28 mouse cellular contexts compared by ENCODE assay signal in the genomic region with DNA sequence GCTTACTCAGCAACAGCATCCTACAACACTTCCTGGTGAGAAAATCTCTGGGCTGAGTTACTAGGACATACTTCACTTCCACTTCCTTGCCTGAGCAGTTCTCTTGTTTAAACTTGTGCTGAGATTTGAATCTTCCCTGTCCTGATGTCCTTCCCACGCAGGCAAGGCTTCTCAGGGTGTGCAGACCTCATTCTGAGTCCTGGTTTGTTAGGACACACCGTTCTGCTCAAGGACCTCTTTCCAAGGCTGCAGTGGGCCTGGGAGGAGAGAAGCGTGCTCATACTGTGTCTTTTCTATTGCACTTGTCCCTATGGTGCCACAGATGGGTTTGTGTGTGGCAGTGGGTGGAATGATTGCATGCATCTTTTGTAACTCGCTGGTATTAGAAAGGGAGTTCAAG. TPM values are rescaled to one million over a fixed set of nuclear protein-coding genes. Genes with fewer than 3 reads are reported as not detected.
DNase-seq lines count a peak whose midpoint lies in the region; ATAC-seq and TF ChIP-seq lines count a peak whose summit lies in the region.
"Had no signal": no experiment of that assay in that cellular context is flagged by ENCODE, and none has a peak within 500 bp of the region (broad histone marks: within the 10 kb centered on the region; RNA-seq: fewer than 3 reads in every experiment).

No protein-coding gene starts in this region.

- no peak for TF ChIP-seq POLR2A in myocyte (IDR thresholded peaks at IDR 0.05; ENCODE audit: insufficient read length, low read depth)

- H3K27ac ChIP-seq in layer of hippocampus, adult 2 months: peak overlapping the region; percentile 51; the same call in 1 of the 2 replicates
- peak overlapping the region; percentile 45; the same call in 1 of the 2 replicates for H3K27ac ChIP-seq in brown adipose tissue, adult 24 weeks (replicated peaks; ENCODE audit: low read depth, low read length)
- H3K27ac ChIP-seq in hindbrain, embryonic 11.5 days (ENCODE audit: low read depth, low read length): no peak overlapping the region
- H3K27ac ChIP-seq in forebrain, embryonic 13.5 days: no peak overlapping the region
- H3K27ac ChIP-seq: forebrain, embryonic 10.5 days; gastrocnemius, adult 2 months; heart, embryonic 15.5 days; hindbrain, embryonic 12.5 days; hindbrain, embryonic 15.5 days had no signal

- TF ChIP-seq CTCF in layer of hippocampus, adult 2 months (conservative IDR thresholded peaks at IDR 0.05): no peak

- H3K9me3 ChIP-seq in megakaryocyte, embryonic 14.5 days: no peaks in the 10 kb centered on the region
- no peaks in the 10 kb centered on the region for H3K9me3 ChIP-seq in hindbrain, embryonic 11.5 days (ENCODE audit: control insufficient read depth, low read length)
- H3K9me3 ChIP-seq in forebrain, embryonic 13.5 days (replicated peaks): no peaks in the 10 kb centered on the region
- H3K9me3 ChIP-seq: forebrain, embryonic 10.5 days; heart, embryonic 12.5 days; heart, embryonic 15.5 days; hindbrain, embryonic 12.5 days; hindbrain, embryonic 15.5 days had no signal

- H3K9ac ChIP-seq in hindbrain, embryonic 11.5 days (ENCODE audit: low read depth, low read length): no peak overlapping the region
- H3K9ac ChIP-seq in forebrain, embryonic 13.5 days: no peak overlapping the region
- H3K9ac ChIP-seq: forebrain, postnatal 0 days; heart, embryonic 12.5 days; heart, embryonic 15.5 days; hindbrain, embryonic 12.5 days; hindbrain, embryonic 15.5 days had no signal

- no peak overlapping the region for H3K4me3 ChIP-seq in layer of hippocampus, adult 2 months
- peak overlapping the region; percentile 28 for H3K4me3 ChIP-seq in megakaryocyte, embryonic 14.5 days (replicated peaks)
- no peak overlapping the region for H3K4me3 ChIP-seq in brown adipose tissue, adult 24 weeks (ENCODE audit: insufficient read depth, low read depth, low read length)
- H3K4me3 ChIP-seq in myocyte: no peak overlapping the region
- H3K4me3 ChIP-seq in hindbrain, embryonic 11.5 days (ENCODE audit: low read depth, low read length): no peak overlapping the region
- no peak overlapping the region for H3K4me3 ChIP-seq in forebrain, embryonic 13.5 days
- H3K4me3 ChIP-seq: forebrain, embryonic 10.5 days; gastrocnemius, adult 2 months; heart, embryonic 12.5 days; heart, embryonic 15.5 days; hindbrain, embryonic 12.5 days; hindbrain, embryonic 15.5 days had no signal

- ATAC-seq in megakaryocyte, adult 5-6 weeks (ENCODE audit: poor library complexity, severe bottlenecking): no peak
- ATAC-seq in hindbrain, embryonic 11.5 days (ENCODE audit: low FRiP score): no peak
- no peak for ATAC-seq in forebrain, embryonic 13.5 days
- ATAC-seq: CD4-positive, CD25-positive, alpha-beta regulatory T cell, adult 4 months; forebrain, embryonic 14.5 days; forebrain, postnatal 0 days had no signal

- H3K36me3 ChIP-seq in megakaryocyte, embryonic 14.5 days (replicated peaks; ENCODE audit: low read length): peaks cover 83% of the 10 kb centered on the region
- H3K36me3 ChIP-seq in myocyte (ENCODE audit: control insufficient read depth, insufficient read depth): peaks cover 65% of the 10 kb centered on the region
- H3K36me3 ChIP-seq in hindbrain, embryonic 11.5 days (ENCODE audit: control insufficient read depth, insufficient read depth, low read length): peaks cover 22% of the 10 kb centered on the region
- peaks cover 83% of the 10 kb centered on the region for H3K36me3 ChIP-seq in forebrain, embryonic 13.5 days (ENCODE audit: poor library complexity, severe bottlenecking)

- H3K27me3 ChIP-seq in megakaryocyte, embryonic 14.5 days (replicated peaks): no peaks in the 10 kb centered on the region
- H3K27me3 ChIP-seq in myocyte (ENCODE audit: control insufficient read depth, insufficient read depth, insufficient read length): no peaks in the 10 kb centered on the region
- H3K27me3 ChIP-seq in hindbrain, embryonic 11.5 days (ENCODE audit: control insufficient read depth, insufficient read depth, low read length): no peaks in the 10 kb centered on the region
- H3K27me3 ChIP-seq in forebrain, embryonic 13.5 days: no peaks in the 10 kb centered on the region
- H3K27me3 ChIP-seq: heart, embryonic 12.5 days; heart, embryonic 15.5 days; hindbrain, embryonic 12.5 days; hindbrain, embryonic 15.5 days had no signal

- no peak for DNase-seq in layer of hippocampus, adult 2 months (ENCODE audit: low spot score in 2 of 2)
- DNase-seq in layer of hippocampus, postnatal 25 days (ENCODE audit: extremely low spot score in 1 of 2, low spot score in 1 of 2): no peak
- DNase-seq in hindbrain, embryonic 11.5 days (ENCODE audit: low spot score): no peak
- DNase-seq: adrenal gland, adult 8-10 months; cerebellum, adult 18-20 months; cerebellum, adult 9-10 months; cerebellum, postnatal 14 days; forebrain, postnatal 0 days; gastrocnemius, adult 2 months; gastrocnemius, postnatal 14 days; heart, adult 11 months; heart, postnatal 14 days; heart, postnatal 4 days had no signal

- H3ac ChIP-seq in myocyte (ENCODE audit: control insufficient read depth, insufficient read length): no peak overlapping the region

- WGBS in hindbrain, embryonic 11.5 days: 92% methylated on average over 4 of the region's 4 CpGs
- WGBS in forebrain, embryonic 13.5 days: 91% methylated on average over 4 of the region's 4 CpGs

- no peak overlapping the region for H3K4me2 ChIP-seq in myocyte (ENCODE audit: low read depth)
- no peak overlapping the region for H3K4me2 ChIP-seq in hindbrain, embryonic 11.5 days (replicated peaks; ENCODE audit: low read depth, low read length)
- no peak overlapping the region for H3K4me2 ChIP-seq in forebrain, embryonic 13.5 days
- H3K4me2 ChIP-seq: heart, embryonic 12.5 days; heart, embryonic 15.5 days; hindbrain, embryonic 12.5 days; hindbrain, embryonic 15.5 days had no signal

- peaks cover 28% of the 10 kb centered on the region for H3K4me1 ChIP-seq in megakaryocyte, embryonic 14.5 days
- no peaks in the 10 kb centered on the region for H3K4me1 ChIP-seq in brown adipose tissue, adult 24 weeks (ENCODE audit: control insufficient read depth, insufficient read depth, insufficient read length, low read length)
- no peaks in the 10 kb centered on the region for H3K4me1 ChIP-seq in hindbrain, embryonic 11.5 days (replicated peaks; ENCODE audit: control insufficient read depth, insufficient read depth, low read length)
- no peaks in the 10 kb centered on the region; the same call in 1 of the 2 replicates for H3K4me1 ChIP-seq in forebrain, embryonic 13.5 days

- H3K79me2 ChIP-seq in myocyte (ENCODE audit: control insufficient read depth, insufficient read depth): no peaks in the 10 kb centered on the region

RNA-seq across cellular contexts. Expression of gene AC129217.1, which starts 3.4 kb away (rescaled TPM):
- 1 to 10 TPM in 1 of 2 experiments, not detected in 1; 3.4 TPM for total RNA-seq in layer of hippocampus, adult 2 months (2021)
- total RNA-seq in layer of hippocampus, postnatal 25 days (2021): 1 to 10 TPM in 1 of 2 experiments, not detected in 1; 4.5 TPM
- 44.9 and 148 TPM in 2 replicates for polyA plus RNA-seq in megakaryocyte, embryonic 14.5 days (2012; ENCODE audit: insufficient read depth, low replicate concordance)
- total RNA-seq in megakaryocyte, adult 5-6 weeks (2015): not detected in 2 replicates
- 1.8 and 5.9 TPM in 2 replicates for total RNA-seq in megakaryocyte, adult 5-6 weeks (2017)
- 17.2 and 39.8 TPM in 2 replicates for polyA plus RNA-seq in brown adipose tissue, adult 24 weeks (2012; ENCODE audit: insufficient read depth, insufficient read length, missing spikeins)
- polyA plus RNA-seq in myocyte (2012; fragmentation: generic; extraction: Trizol): 1.00 TPM
- polyA plus RNA-seq in hindbrain, embryonic 11.5 days (2014; fragmentation: Nextera tagmentation; extraction: Ambion mirVana): not detected in 2 replicates
- not detected in 2 replicates for polyA plus RNA-seq in forebrain, embryonic 13.5 days (2015; fragmentation: Nextera tagmentation; extraction: Ambion mirVana)
- total RNA-seq: adrenal gland, adult 8-10 months; forebrain, postnatal 0 days; gastrocnemius, adult 2 months; gastrocnemius, postnatal 14 days; heart, postnatal 14 days; heart, postnatal 4 days had no signal
- polyA plus RNA-seq: CD4-positive, CD25-positive, alpha-beta regulatory T cell, adult 4 months; embryonic facial prominence, embryonic 11.5 days; embryonic facial prominence, embryonic 14.5 days; forebrain, embryonic 10.5 days; forebrain, embryonic 14.5 days; forebrain, postnatal 0 days; frontal cortex, adult 2 months; heart, embryonic 12.5 days; heart, embryonic 15.5 days; hindbrain, embryonic 12.5 days; hindbrain, embryonic 15.5 days had no signal

RNA-seq across cellular contexts. Expression of gene Bscl2, which starts 4.3 kb away (rescaled TPM):
- total RNA-seq in layer of hippocampus, adult 2 months (2021): 100 to 1,000 TPM; 101 TPM
- 100 to 1,000 TPM; 103 to 111 TPM for total RNA-seq in layer of hippocampus, postnatal 25 days (2021)
- polyA plus RNA-seq in megakaryocyte, embryonic 14.5 days (2012; ENCODE audit: insufficient read depth, low replicate concordance): 124 and 182 TPM in 2 replicates
- 84.8 and 97.8 TPM in 2 replicates for total RNA-seq in megakaryocyte, adult 5-6 weeks (2015)
- 48.1 and 49.6 TPM in 2 replicates for total RNA-seq in megakaryocyte, adult 5-6 weeks (2017)
- polyA plus RNA-seq in brown adipose tissue, adult 24 weeks (2012; ENCODE audit: insufficient read depth, insufficient read length, missing spikeins): 212 and 233 TPM in 2 replicates
- polyA plus RNA-seq in myocyte (2012; fragmentation: generic; extraction: Trizol): 5.7 TPM
- polyA plus RNA-seq in hindbrain, embryonic 11.5 days (2014; fragmentation: Nextera tagmentation; extraction: Ambion mirVana): 55.6 and 59.6 TPM in 2 replicates
- 66.9 and 72.1 TPM in 2 replicates for polyA plus RNA-seq in forebrain, embryonic 13.5 days (2015; fragmentation: Nextera tagmentation; extraction: Ambion mirVana)

RNA-seq across cellular contexts. Expression of gene Gng3, which starts 6.0 kb away (rescaled TPM):
- 100 to 1,000 TPM; 160 TPM for total RNA-seq in layer of hippocampus, adult 2 months (2021)
- 100 to 1,000 TPM; 188 to 192 TPM for total RNA-seq in layer of hippocampus, postnatal 25 days (2021)
- not detected in 2 replicates for polyA plus RNA-seq in megakaryocyte, embryonic 14.5 days (2012; ENCODE audit: insufficient read depth, low replicate concordance)
- total RNA-seq in megakaryocyte, adult 5-6 weeks (2015): 0.16 TPM in 1 of 2 replicates, not detected in the other
- not detected in 2 replicates for total RNA-seq in megakaryocyte, adult 5-6 weeks (2017)
- polyA plus RNA-seq in brown adipose tissue, adult 24 weeks (2012; ENCODE audit: insufficient read depth, insufficient read length, missing spikeins): not detected in 2 replicates
- 0.25 TPM for polyA plus RNA-seq in myocyte (2012; fragmentation: generic; extraction: Trizol)
- polyA plus RNA-seq in hindbrain, embryonic 11.5 days (2014; fragmentation: Nextera tagmentation; extraction: Ambion mirVana): 158 TPM in 2 replicates
- polyA plus RNA-seq in forebrain, embryonic 13.5 days (2015; fragmentation: Nextera tagmentation; extraction: Ambion mirVana): 198 and 204 TPM in 2 replicates
- total RNA-seq: gastrocnemius, adult 2 months; gastrocnemius, postnatal 14 days; heart, postnatal 14 days had no signal

RNA-seq across cellular contexts. Expression of gene Hnrnpul2, which starts 13.2 kb away (rescaled TPM):
- 100 to 1,000 TPM; 123 to 127 TPM for total RNA-seq in layer of hippocampus, adult 2 months (2021)
- 100 to 1,000 TPM; 109 to 120 TPM for total RNA-seq in layer of hippocampus, postnatal 25 days (2021)
- 13.5 and 54.1 TPM in 2 replicates for polyA plus RNA-seq in megakaryocyte, embryonic 14.5 days (2012; ENCODE audit: insufficient read depth, low replicate concordance)
- 52.3 and 56.0 TPM in 2 replicates for total RNA-seq in megakaryocyte, adult 5-6 weeks (2015)
- 72.8 and 94.4 TPM in 2 replicates for total RNA-seq in megakaryocyte, adult 5-6 weeks (2017)
- polyA plus RNA-seq in brown adipose tissue, adult 24 weeks (2012; ENCODE audit: insufficient read depth, insufficient read length, missing spikeins): 31.0 and 31.1 TPM in 2 replicates
- 42.1 TPM for polyA plus RNA-seq in myocyte (2012; fragmentation: generic; extraction: Trizol)
- polyA plus RNA-seq in hindbrain, embryonic 11.5 days (2014; fragmentation: Nextera tagmentation; extraction: Ambion mirVana): 7.0 and 10.1 TPM in 2 replicates
- 6.4 and 6.8 TPM in 2 replicates for polyA plus RNA-seq in forebrain, embryonic 13.5 days (2015; fragmentation: Nextera tagmentation; extraction: Ambion mirVana)

RNA-seq across cellular contexts. Expression of gene Ttc9c, which starts 13.8 kb away (rescaled TPM):
- 10 to 100 TPM; 36.5 to 37.9 TPM for total RNA-seq in layer of hippocampus, adult 2 months (2021)
- total RNA-seq in layer of hippocampus, postnatal 25 days (2021): 10 to 100 TPM; 35.3 to 36.4 TPM
- 0.51 TPM in 1 of 2 replicates, not detected in the other for polyA plus RNA-seq in megakaryocyte, embryonic 14.5 days (2012; ENCODE audit: insufficient read depth, low replicate concordance)
- total RNA-seq in megakaryocyte, adult 5-6 weeks (2015): 28.6 and 31.0 TPM in 2 replicates
- 53.6 and 63.7 TPM in 2 replicates for total RNA-seq in megakaryocyte, adult 5-6 weeks (2017)
- 27.1 and 28.9 TPM in 2 replicates for polyA plus RNA-seq in brown adipose tissue, adult 24 weeks (2012; ENCODE audit: insufficient read depth, insufficient read length, missing spikeins)
- 18.7 TPM for polyA plus RNA-seq in myocyte (2012; fragmentation: generic; extraction: Trizol)
- 47.0 and 53.1 TPM in 2 replicates for polyA plus RNA-seq in hindbrain, embryonic 11.5 days (2014; fragmentation: Nextera tagmentation; extraction: Ambion mirVana)
- 86.1 and 89.1 TPM in 2 replicates for polyA plus RNA-seq in forebrain, embryonic 13.5 days (2015; fragmentation: Nextera tagmentation; extraction: Ambion mirVana)

Comparison
In these comparisons a context has a peak if more than half of its experiments do, and no peak if none do; other contexts are left out.
1. H3K27ac ChIP-seq: peak in layer of hippocampus, adult 2 months (single experiment) and brown adipose tissue, adult 24 weeks (single experiment); none in hindbrain, embryonic 11.5 days (single experiment) and forebrain, embryonic 13.5 days (single experiment).
2. RNA of gene Gng3, which starts 6.0 kb away (polyA plus RNA-seq): 198 to 204 TPM in forebrain, embryonic 13.5 days and 158 TPM in hindbrain, embryonic 11.5 days; not detected in brown adipose tissue, adult 24 weeks, 0.25 TPM in myocyte (single experiment) and not detected in megakaryocyte, embryonic 14.5 days; every median in the first group is over 100 times any median in the second.